Mouse (Mus musculus): ENCODE data around the gene Thra. TPM values are rescaled to one million over a fixed set of nuclear protein-coding genes. Genes with fewer than 3 reads are reported as not detected.

Gene Thra
- polyA plus RNA-seq, 1 experiment, result 495 TPM

GRCm38 (mm10) chr11:98785772-98786281 is 45.4 kb downstream of the Thra start:
- WGBS, result 2% methylated on average over 12 of the region's 12 CpGs
- H3K4me1 ChIP-seq (ENCODE audit: control insufficient read depth, insufficient read depth, low read length), result peaks cover 51% of the 10 kb centered on the region

GRCm38 (mm10) chr11:98786359-98787214 is 46.1 kb downstream of the Thra start:
- under 1% methylated on average over 14 of the region's 15 CpGs for WGBS
- Histone ChIP-seq H3K4me1 (ENCODE audit: control insufficient read depth, insufficient read depth, low read length) (peaks cover 45% of the 10 kb centered on the region), H3K4me3 (ENCODE audit: insufficient read depth, low read depth, low read length) (peak overlapping the region; percentile 5; the same call in 1 of the 2 replicates), H3K27ac (ENCODE audit: insufficient read depth, low read depth, low read length) (peak overlapping the region; percentile 90)
- peak; percentile 72 for TF ChIP-seq CTCF (IDR thresholded peaks at IDR 0.05; ENCODE audit: insufficient read depth, low read depth, low read length)
- no peak for TF ChIP-seq POLR2A (IDR thresholded peaks at IDR 0.05; ENCODE audit: insufficient read depth, low read depth, low read length)

More at GRCm38 (mm10) chr11:98785772-98786281, 45.4 kb downstream of the Thra start:
- peak overlapping the region; percentile 90 for H3K27ac ChIP-seq (ENCODE audit: insufficient read depth, low read depth, low read length)
- TF ChIP-seq CTCF (IDR thresholded peaks at IDR 0.05; ENCODE audit: insufficient read depth, low read depth, low read length) (no peak), POLR2A (IDR thresholded peaks at IDR 0.05; ENCODE audit: insufficient read depth, low read depth, low read length) (no peak)
- peak overlapping the region; percentile 5; the same call in 1 of the 2 replicates for H3K4me3 ChIP-seq (ENCODE audit: insufficient read depth, low read depth, low read length)

GRCm38 (mm10) chr11:98787229-98787628 is 46.8 kb downstream of the Thra start:
- WGBS, result 26% methylated on average over 7 of the region's 7 CpGs
- no peak overlapping the region for H3K27ac ChIP-seq (ENCODE audit: insufficient read depth, low read depth, low read length)

GRCm38 (mm10) chr11:98787691-98788090 is 47.3 kb downstream of the Thra start:
- H3K27ac ChIP-seq (ENCODE audit: insufficient read depth, low read depth, low read length), result no peak overlapping the region
- WGBS, result 83% methylated on average over 1 of the region's 1 CpGs
- no peak overlapping the region for H3K4me3 ChIP-seq (ENCODE audit: insufficient read depth, low read depth, low read length)
- TF ChIP-seq CTCF (IDR thresholded peaks at IDR 0.05; ENCODE audit: insufficient read depth, low read depth, low read length) (no peak), POLR2A (IDR thresholded peaks at IDR 0.05; ENCODE audit: insufficient read depth, low read depth, low read length) (no peak)
- H3K4me1 ChIP-seq (ENCODE audit: control insufficient read depth, insufficient read depth, low read length), result peaks cover 35% of the 10 kb centered on the region

More at GRCm38 (mm10) chr11:98787229-98787628, 46.8 kb downstream of the Thra start:
- TF ChIP-seq CTCF (IDR thresholded peaks at IDR 0.05; ENCODE audit: insufficient read depth, low read depth, low read length) (no peak), POLR2A (IDR thresholded peaks at IDR 0.05; ENCODE audit: insufficient read depth, low read depth, low read length) (no peak)
- Histone ChIP-seq H3K4me3 (ENCODE audit: insufficient read depth, low read depth, low read length) (no peak overlapping the region), H3K4me1 (ENCODE audit: control insufficient read depth, insufficient read depth, low read length) (peaks cover 39% of the 10 kb centered on the region)

GRCm38 (mm10) chr11:98788139-98788538 is 47.7 kb downstream of the Thra start:
- WGBS, result 87% methylated on average over 5 of the region's 5 CpGs
- H3K4me3 ChIP-seq (ENCODE audit: insufficient read depth, low read depth, low read length), result no peak overlapping the region
- peak overlapping the region; percentile 53 for H3K27ac ChIP-seq (ENCODE audit: insufficient read depth, low read depth, low read length)
- TF ChIP-seq CTCF (IDR thresholded peaks at IDR 0.05; ENCODE audit: insufficient read depth, low read depth, low read length) (no peak), POLR2A (IDR thresholded peaks at IDR 0.05; ENCODE audit: insufficient read depth, low read depth, low read length) (no peak)
- H3K4me1 ChIP-seq (ENCODE audit: control insufficient read depth, insufficient read depth, low read length), result peaks cover 30% of the 10 kb centered on the region

GRCm38 (mm10) chr11:98788550-98789218 is 48.2 kb downstream of the Thra start:
- Histone ChIP-seq H3K4me1 (ENCODE audit: control insufficient read depth, insufficient read depth, low read length) (peaks cover 26% of the 10 kb centered on the region), H3K4me3 (ENCODE audit: insufficient read depth, low read depth, low read length) (peak overlapping the region; percentile 44), H3K27ac (ENCODE audit: insufficient read depth, low read depth, low read length) (peak overlapping the region; percentile 53)
- WGBS, result 5% methylated on average over 18 of the region's 18 CpGs
- TF ChIP-seq POLR2A (IDR thresholded peaks at IDR 0.05; ENCODE audit: insufficient read depth, low read depth, low read length), result no peak
- no peak for TF ChIP-seq CTCF (IDR thresholded peaks at IDR 0.05; ENCODE audit: insufficient read depth, low read depth, low read length)

- Histone ChIP-seq H3K27ac (ENCODE audit: insufficient read depth, low read depth, low read length) (no peak overlapping the region), H3K4me3 (ENCODE audit: insufficient read depth, low read depth, low read length) (peak overlapping the region; percentile 44), H3K4me1 (ENCODE audit: control insufficient read depth, insufficient read depth, low read length) (peaks cover 24% of the 10 kb centered on the region)
- WGBS, result 1% methylated on average over 25 of the region's 25 CpGs
- TF ChIP-seq CTCF (IDR thresholded peaks at IDR 0.05; ENCODE audit: insufficient read depth, low read depth, low read length) (no peak), POLR2A (IDR thresholded peaks at IDR 0.05; ENCODE audit: insufficient read depth, low read depth, low read length) (no peak)
These were observed 48.9 kb downstream of the Thra start for GRCm38 (mm10) chr11:98789219-98789807.

GRCm38 (mm10) chr11:98789824-98790223 is 49.4 kb downstream of the Thra start:
- H3K4me3 ChIP-seq (ENCODE audit: insufficient read depth, low read depth, low read length), result no peak overlapping the region
- no peak for TF ChIP-seq POLR2A (IDR thresholded peaks at IDR 0.05; ENCODE audit: insufficient read depth, low read depth, low read length)
- no peak for TF ChIP-seq CTCF (IDR thresholded peaks at IDR 0.05; ENCODE audit: insufficient read depth, low read depth, low read length)
- 37% methylated on average over 5 of the region's 5 CpGs for WGBS
- H3K27ac ChIP-seq (ENCODE audit: insufficient read depth, low read depth, low read length), result no peak overlapping the region
- peaks cover 22% of the 10 kb centered on the region for H3K4me1 ChIP-seq (ENCODE audit: control insufficient read depth, insufficient read depth, low read length)

Data from olfactory bulb, adult 2 months (tissue).